Mouse (Mus musculus): Measurements from ENCODE around the gene Rnf17.
A peak's percentile ranks its signal among the peaks of the same experiment; 100 is the strongest.

Rnf17 gene

GRCm38 (mm10) chr14:56502407-56502806, 100.0 kb downstream of the Rnf17 start:
- ATAC-seq (ENCODE audit: insufficient number of reproducible peaks, low FRiP score, low TSS enrichment) = no peak

- no peak for ATAC-seq (ENCODE audit: insufficient number of reproducible peaks, low FRiP score, low TSS enrichment)
These were observed 104.4 kb downstream of the Rnf17 start for GRCm38 (mm10) chr14:56506743-56507142.

- no peak for ATAC-seq (ENCODE audit: insufficient number of reproducible peaks, low FRiP score, low TSS enrichment)
These were observed 109.7 kb downstream of the Rnf17 start for GRCm38 (mm10) chr14:56512084-56512483.

GRCm38 (mm10) chr14:56514775-56515174, 112.4 kb downstream of the Rnf17 start:
- no peak for ATAC-seq (ENCODE audit: insufficient number of reproducible peaks, low FRiP score, low TSS enrichment)

GRCm38 (mm10) chr14:56530788-56531187, 128.4 kb downstream of the Rnf17 start:
- peak; percentile 56; the same call in 1 of the 2 replicates for ATAC-seq (ENCODE audit: insufficient number of reproducible peaks, low FRiP score, low TSS enrichment)

- no peak for ATAC-seq (ENCODE audit: insufficient number of reproducible peaks, low FRiP score, low TSS enrichment)
These were observed 142.6 kb downstream of the Rnf17 start for GRCm38 (mm10) chr14:56544946-56545345.

- ATAC-seq (ENCODE audit: insufficient number of reproducible peaks, low FRiP score, low TSS enrichment) = no peak
These were observed 143.1 kb downstream of the Rnf17 start for GRCm38 (mm10) chr14:56545491-56545890.

GRCm38 (mm10) chr14:56550960-56551359, 148.6 kb downstream of the Rnf17 start:
- peak; percentile 84 for ATAC-seq (ENCODE audit: insufficient number of reproducible peaks, low FRiP score, low TSS enrichment)

- no peak for ATAC-seq (ENCODE audit: insufficient number of reproducible peaks, low FRiP score, low TSS enrichment)
These were observed 150.5 kb downstream of the Rnf17 start for GRCm38 (mm10) chr14:56552924-56553323.

GRCm38 (mm10) chr14:56553331-56553730, 150.9 kb downstream of the Rnf17 start:
- ATAC-seq (ENCODE audit: insufficient number of reproducible peaks, low FRiP score, low TSS enrichment) = no peak

GRCm38 (mm10) chr14:56554716-56555115, 152.3 kb downstream of the Rnf17 start:
- ATAC-seq (ENCODE audit: insufficient number of reproducible peaks, low FRiP score, low TSS enrichment) = no peak

- ATAC-seq (ENCODE audit: insufficient number of reproducible peaks, low FRiP score, low TSS enrichment) = no peak
These were observed 156.8 kb downstream of the Rnf17 start for GRCm38 (mm10) chr14:56559134-56559533.

GRCm38 (mm10) chr14:56567476-56567875, 165.1 kb downstream of the Rnf17 start:
- no peak for ATAC-seq (ENCODE audit: insufficient number of reproducible peaks, low FRiP score, low TSS enrichment)

- no peak for ATAC-seq (ENCODE audit: insufficient number of reproducible peaks, low FRiP score, low TSS enrichment)
These were observed 166.7 kb downstream of the Rnf17 start for GRCm38 (mm10) chr14:56569041-56569440.

- ATAC-seq (ENCODE audit: insufficient number of reproducible peaks, low FRiP score, low TSS enrichment) = peak; percentile 98
These were observed 169.1 kb downstream of the Rnf17 start for GRCm38 (mm10) chr14:56571310-56572093.

- no peak for ATAC-seq (ENCODE audit: insufficient number of reproducible peaks, low FRiP score, low TSS enrichment)
These were observed 170.2 kb downstream of the Rnf17 start for GRCm38 (mm10) chr14:56572546-56572945.

Measured in cerebellum, adult (tissue).